Mouse (Mus musculus) testis, adult 2 months (tissue): Measurements from ENCODE around the gene Ccdc134.
"Not testable (repeated sequence)": the region's sequence is repeated elsewhere in the genome, so short reads cannot be mapped to it uniquely, and the experiment has no call there.

ENCODE experiments used
- CTCF ChIP-seq: fragments of 200-500 bp; IDR thresholded peaks from 2 replicates; pipeline ENCODE4 v1.5.1; 2012; ENCODE audit warnings: low read depth, mild to moderate bottlenecking, inconsistent platforms, low read length, moderate library complexity; ENCODE audit not compliant: control insufficient read depth, insufficient read depth, insufficient replicate concordance
- POLR2A ChIP-seq: fragments of 200-500 bp; IDR thresholded peaks from 2 replicates; pipeline ENCODE4 v1.6.1; 2012; ENCODE audit warnings: low read depth, mild to moderate bottlenecking, inconsistent platforms, low read length, moderate library complexity; ENCODE audit not compliant: control insufficient read depth

- TF ChIP-seq CTCF, POLR2A: not testable (repeated sequence)
Observed at GRCm38 (mm10) chr15:82126690-82127089, 1.0 kb upstream of the Ccdc134 start.
